Mouse (Mus musculus): ENCODE data around the gene Cd2bp2. TPM values are rescaled to one million over a fixed set of nuclear protein-coding genes. Genes with fewer than 3 reads are reported as not detected.

The Cd2bp2 gene
- polyA plus RNA-seq, 1 experiment from 2014 or later, result 44.4 TPM

- Histone ChIP-seq H3K9ac (ENCODE audit: low read length) (no peak overlapping the region), H3K27me3 (replicated peaks; ENCODE audit: control insufficient read depth, insufficient read depth, low read length) (no peaks in the 10 kb centered on the region), H3K9me3 (ENCODE audit: control insufficient read depth, low read length) (no peaks in the 10 kb centered on the region), H3K4me2 (ENCODE audit: low read length) (peak overlapping the region; percentile 47; the same call in 1 of the 2 replicates), H3K36me3 (ENCODE audit: control insufficient read depth, insufficient read depth, low read length) (no peaks in the 10 kb centered on the region), H3K4me3 (ENCODE audit: low read depth, low read length) (no peak overlapping the region), H3K27ac (ENCODE audit: low read depth) (no peak overlapping the region), H3K4me1 (replicated peaks; ENCODE audit: control insufficient read depth, insufficient read depth, low read length) (peaks cover 5% of the 10 kb centered on the region)
- no peak for DNase-seq (ENCODE audit: low spot score)
- WGBS, result 50% methylated on average over 12 of the region's 12 CpGs
- ATAC-seq (replicated peaks; ENCODE audit: low FRiP score, low TSS enrichment, low read depth), result no peak
Observed at GRCm38 (mm10) chr7:127213930-127214329, 18.1 kb upstream of the Cd2bp2 start.

GRCm38 (mm10) chr7:127213485-127213884, 17.6 kb upstream of the Cd2bp2 start:
- H3K9me3 ChIP-seq (ENCODE audit: control insufficient read depth, low read length), result no peaks in the 10 kb centered on the region

GRCm38 (mm10) chr7:127212432-127213250, 16.8 kb upstream of the Cd2bp2 start:
- no peaks in the 10 kb centered on the region for H3K27me3 ChIP-seq (replicated peaks; ENCODE audit: control insufficient read depth, insufficient read depth, low read length)
- H3K4me2 ChIP-seq (ENCODE audit: low read length), result no peak overlapping the region
- no peak for ATAC-seq (replicated peaks; ENCODE audit: low FRiP score, low TSS enrichment, low read depth)
- peaks cover 5% of the 10 kb centered on the region for H3K4me1 ChIP-seq (replicated peaks; ENCODE audit: control insufficient read depth, insufficient read depth, low read length)
- no peak overlapping the region for H3K27ac ChIP-seq (ENCODE audit: low read depth)
- no peaks in the 10 kb centered on the region for H3K36me3 ChIP-seq (ENCODE audit: control insufficient read depth, insufficient read depth, low read length)
- no peak overlapping the region for H3K9ac ChIP-seq (ENCODE audit: low read length)
- no peak overlapping the region for H3K4me3 ChIP-seq (ENCODE audit: low read depth, low read length)
- 90% methylated on average over 12 of the region's 12 CpGs for WGBS
- no peak for DNase-seq (ENCODE audit: low spot score)
- H3K9me3 ChIP-seq (ENCODE audit: control insufficient read depth, low read length), result no peaks in the 10 kb centered on the region

More at GRCm38 (mm10) chr7:127213485-127213884, 17.6 kb upstream of the Cd2bp2 start:
- Histone ChIP-seq H3K4me3 (ENCODE audit: low read depth, low read length) (no peak overlapping the region), H3K4me1 (replicated peaks; ENCODE audit: control insufficient read depth, insufficient read depth, low read length) (peaks cover 5% of the 10 kb centered on the region), H3K9ac (ENCODE audit: low read length) (no peak overlapping the region), H3K4me2 (ENCODE audit: low read length) (no peak overlapping the region), H3K27me3 (replicated peaks; ENCODE audit: control insufficient read depth, insufficient read depth, low read length) (no peaks in the 10 kb centered on the region), H3K27ac (ENCODE audit: low read depth) (no peak overlapping the region), H3K36me3 (ENCODE audit: control insufficient read depth, insufficient read depth, low read length) (no peaks in the 10 kb centered on the region)
- no peak for DNase-seq (ENCODE audit: low spot score)
- no peak for ATAC-seq (replicated peaks; ENCODE audit: low FRiP score, low TSS enrichment, low read depth)
- WGBS, result 47% methylated on average over 7 of the region's 7 CpGs

- peaks cover 14% of the 10 kb centered on the region for H3K4me1 ChIP-seq (replicated peaks; ENCODE audit: control insufficient read depth, insufficient read depth, low read length)
- WGBS, result 70% methylated on average over 5 of the region's 5 CpGs
Observed at GRCm38 (mm10) chr7:127211014-127211745, 15.3 kb upstream of the Cd2bp2 start.

GRCm38 (mm10) chr7:127210266-127210665, 14.4 kb upstream of the Cd2bp2 start:
- Histone ChIP-seq H3K27ac (ENCODE audit: low read depth) (no peak overlapping the region), H3K4me2 (ENCODE audit: low read length) (no peak overlapping the region), H3K4me3 (ENCODE audit: low read depth, low read length) (no peak overlapping the region), H3K9me3 (ENCODE audit: control insufficient read depth, low read length) (no peaks in the 10 kb centered on the region), H3K27me3 (replicated peaks; ENCODE audit: control insufficient read depth, insufficient read depth, low read length) (no peaks in the 10 kb centered on the region), H3K9ac (ENCODE audit: low read length) (no peak overlapping the region), H3K4me1 (replicated peaks; ENCODE audit: control insufficient read depth, insufficient read depth, low read length) (peaks cover 16% of the 10 kb centered on the region), H3K36me3 (ENCODE audit: control insufficient read depth, insufficient read depth, low read length) (0 out of 2 replicates have a peak, but pooled peaks cover 3% of the 10 kb centered on the region)
- DNase-seq (ENCODE audit: low spot score) (no peak), ATAC-seq (replicated peaks; ENCODE audit: low FRiP score, low TSS enrichment, low read depth) (no peak)
- 86% methylated on average over 4 of the region's 4 CpGs for WGBS

More at GRCm38 (mm10) chr7:127211014-127211745, 15.3 kb upstream of the Cd2bp2 start:
- Histone ChIP-seq H3K36me3 (ENCODE audit: control insufficient read depth, insufficient read depth, low read length) (no peaks in the 10 kb centered on the region), H3K27ac (ENCODE audit: low read depth) (no peak overlapping the region), H3K9ac (ENCODE audit: low read length) (no peak overlapping the region), H3K4me2 (ENCODE audit: low read length) (no peak overlapping the region), H3K9me3 (ENCODE audit: control insufficient read depth, low read length) (no peaks in the 10 kb centered on the region), H3K4me3 (ENCODE audit: low read depth, low read length) (no peak overlapping the region), H3K27me3 (replicated peaks; ENCODE audit: control insufficient read depth, insufficient read depth, low read length) (no peaks in the 10 kb centered on the region)
- ATAC-seq (replicated peaks; ENCODE audit: low FRiP score, low TSS enrichment, low read depth) (no peak), DNase-seq (ENCODE audit: low spot score) (no peak)

GRCm38 (mm10) chr7:127209851-127210250, 14.0 kb upstream of the Cd2bp2 start:
- ATAC-seq (replicated peaks; ENCODE audit: low FRiP score, low TSS enrichment, low read depth) (no peak), DNase-seq (ENCODE audit: low spot score) (no peak)
- Histone ChIP-seq H3K4me3 (ENCODE audit: low read depth, low read length) (no peak overlapping the region; the same call in 1 of the 2 replicates), H3K36me3 (ENCODE audit: control insufficient read depth, insufficient read depth, low read length) (0 out of 2 replicates have a peak, but pooled peaks cover 3% of the 10 kb centered on the region), H3K4me1 (replicated peaks; ENCODE audit: control insufficient read depth, insufficient read depth, low read length) (peaks cover 16% of the 10 kb centered on the region), H3K9me3 (ENCODE audit: control insufficient read depth, low read length) (no peaks in the 10 kb centered on the region), H3K4me2 (ENCODE audit: low read length) (peak overlapping the region; percentile 73), H3K9ac (ENCODE audit: low read length) (no peak overlapping the region), H3K27ac (ENCODE audit: low read depth) (0 out of 2 replicates have a peak overlapping the region, but pooled peaks have one; percentile 79), H3K27me3 (replicated peaks; ENCODE audit: control insufficient read depth, insufficient read depth, low read length) (no peaks in the 10 kb centered on the region)
- 76% methylated on average over 5 of the region's 5 CpGs for WGBS

GRCm38 (mm10) chr7:127208553-127209438, 12.9 kb upstream of the Cd2bp2 start, which contains the start of gene Mylpf:
Mylpf (plus strand) TSS chr7:127208890.
- DNase-seq (ENCODE audit: low spot score) (peak; percentile 91), ATAC-seq (replicated peaks; ENCODE audit: low FRiP score, low TSS enrichment, low read depth) (peak; percentile 92)
- Histone ChIP-seq H3K9ac (ENCODE audit: low read length) (peak within 1 kb of the TSS; percentile 91), H3K27me3 (replicated peaks; ENCODE audit: control insufficient read depth, insufficient read depth, low read length) (no peaks in the 10 kb centered on the region), H3K36me3 (ENCODE audit: control insufficient read depth, insufficient read depth, low read length) (peaks cover 10% of the 10 kb centered on the region), H3K27ac (ENCODE audit: low read depth) (peak within 1 kb of the TSS; percentile 79), H3K4me3 (ENCODE audit: low read depth, low read length) (peak within 1 kb of the TSS; percentile 90), H3K9me3 (ENCODE audit: control insufficient read depth, low read length) (no peaks in the 10 kb centered on the region), H3K4me1 (replicated peaks; ENCODE audit: control insufficient read depth, insufficient read depth, low read length) (peaks cover 16% of the 10 kb centered on the region), H3K4me2 (ENCODE audit: low read length) (peak within 1 kb of the TSS; percentile 92)
- WGBS, result 0% methylated on average over 43 of the region's 44 CpGs

- H3K9ac ChIP-seq (ENCODE audit: low read length), result peak within 1 kb of the TSS; percentile 91
- peak within 1 kb of the TSS; percentile 79 for H3K27ac ChIP-seq (ENCODE audit: low read depth)
- H3K27me3 ChIP-seq (replicated peaks; ENCODE audit: control insufficient read depth, insufficient read depth, low read length), result no peaks in the 10 kb centered on the region
- peaks cover 16% of the 10 kb centered on the region for H3K4me1 ChIP-seq (replicated peaks; ENCODE audit: control insufficient read depth, insufficient read depth, low read length)
- no peaks in the 10 kb centered on the region for H3K9me3 ChIP-seq (ENCODE audit: control insufficient read depth, low read length)
- DNase-seq (ENCODE audit: low spot score) (no peak), ATAC-seq (replicated peaks; ENCODE audit: low FRiP score, low TSS enrichment, low read depth) (peak; percentile 71)
- peaks cover 16% of the 10 kb centered on the region for H3K36me3 ChIP-seq (ENCODE audit: control insufficient read depth, insufficient read depth, low read length)
- H3K4me2 ChIP-seq (ENCODE audit: low read length), result peak within 1 kb of the TSS; percentile 92
- WGBS, result under 1% methylated on average over 32 of the region's 44 CpGs
- H3K4me3 ChIP-seq (ENCODE audit: low read depth, low read length), result peak within 1 kb of the TSS; percentile 90
Observed at GRCm38 (mm10) chr7:127208295-127208552, 12.4 kb upstream of the Cd2bp2 start, which contains the start of gene Tbc1d10b. Tbc1d10b (minus strand) TSS chr7:127208468.
